Mouse (Mus musculus) mouse trophoblast stem cell (cell line): Measurements from ENCODE around the gene Ing1.

Experiments
- in situ Hi-C, 2 experiments: fragments of 300-500 bp; cut with MseI, MboI; formaldehyde crosslinking; loops; 2 replicates in 1 of 2; 3 replicates in 1 of 2; pipeline ENCODE4 v1.15.1; 2025

The Ing1 gene

DNA sequence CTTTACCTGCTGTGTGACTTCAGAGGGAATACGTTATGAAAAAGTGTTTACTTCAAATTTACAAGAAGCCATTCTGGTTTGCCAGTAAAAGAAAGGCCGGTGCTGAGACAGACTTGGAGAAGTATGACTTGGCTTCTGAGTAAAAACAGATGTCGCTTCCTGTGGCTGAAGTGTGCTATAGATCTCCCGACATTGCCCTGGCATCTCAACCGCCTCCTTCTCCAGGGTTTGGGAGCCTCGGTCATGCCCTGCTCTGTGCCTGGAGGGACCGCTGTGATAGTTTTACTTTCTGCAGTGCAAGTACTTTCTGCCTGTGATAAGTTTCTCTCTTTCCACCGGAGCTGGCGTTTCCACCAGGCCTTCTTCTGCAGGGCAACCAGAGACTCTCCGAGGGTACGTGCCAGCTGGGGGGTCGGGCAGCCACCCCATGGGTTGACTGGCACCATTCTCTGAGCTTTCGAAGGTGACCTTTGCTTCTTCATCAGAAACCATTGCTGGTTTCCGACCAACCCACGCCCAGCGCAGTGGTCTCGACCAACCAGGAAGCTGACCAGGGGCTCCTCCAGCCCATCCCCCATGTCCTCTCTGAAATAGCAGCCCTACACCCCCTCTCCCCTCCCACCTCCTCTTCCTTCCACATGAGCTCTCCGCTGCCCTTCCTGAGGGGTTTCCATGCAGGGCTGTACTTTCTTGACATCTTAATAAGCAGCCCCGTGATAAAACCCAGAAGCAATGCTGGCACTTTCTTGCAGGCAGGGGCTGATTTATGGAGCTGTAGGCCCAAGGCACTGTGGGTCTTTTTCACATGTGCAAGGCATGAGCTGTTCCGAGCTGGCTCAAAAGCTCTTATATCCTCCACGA, 30.4 kb downstream of the Ing1 start:
- in situ Hi-C loops = no loop called here

DNA sequence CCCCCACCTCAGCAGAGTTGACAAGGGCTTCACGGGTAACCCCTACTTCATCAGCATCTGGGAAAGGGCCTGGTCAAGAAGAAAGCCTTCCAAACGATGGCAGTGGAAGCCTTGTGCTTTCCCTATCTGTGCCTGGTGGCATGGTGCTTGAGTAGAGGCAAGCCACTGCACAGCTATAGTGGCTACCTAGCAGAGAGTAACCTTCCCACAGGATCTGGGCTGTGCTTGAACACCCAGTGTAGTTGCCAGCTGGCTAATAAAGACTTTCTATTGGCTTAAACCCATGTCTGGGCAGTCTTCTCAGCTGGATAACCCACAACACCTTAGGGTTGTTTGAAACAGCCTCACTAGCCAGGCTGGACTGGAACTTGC, 31.0 kb downstream of the Ing1 start:
- in situ Hi-C loops = no loop called here

DNA sequence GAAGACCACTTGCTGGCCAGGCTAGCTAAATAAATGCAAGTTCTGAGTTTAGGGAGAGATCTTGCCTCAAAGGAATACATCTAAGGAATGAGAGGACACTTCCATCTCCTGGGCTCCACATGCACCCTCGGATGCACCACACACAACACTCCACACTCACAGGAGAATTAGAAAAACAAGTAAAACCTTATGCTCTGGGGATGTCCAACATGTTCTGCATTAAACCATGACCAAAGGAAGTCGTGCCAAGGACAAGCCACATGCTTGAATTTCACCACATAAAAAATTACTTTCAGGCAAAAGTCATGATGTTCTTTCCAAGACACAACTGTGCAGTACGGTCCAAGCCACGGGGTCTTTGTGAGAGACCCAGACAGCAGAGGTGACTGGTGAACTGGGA, 36.5 kb downstream of the Ing1 start:
- in situ Hi-C loops = no loop called here

DNA sequence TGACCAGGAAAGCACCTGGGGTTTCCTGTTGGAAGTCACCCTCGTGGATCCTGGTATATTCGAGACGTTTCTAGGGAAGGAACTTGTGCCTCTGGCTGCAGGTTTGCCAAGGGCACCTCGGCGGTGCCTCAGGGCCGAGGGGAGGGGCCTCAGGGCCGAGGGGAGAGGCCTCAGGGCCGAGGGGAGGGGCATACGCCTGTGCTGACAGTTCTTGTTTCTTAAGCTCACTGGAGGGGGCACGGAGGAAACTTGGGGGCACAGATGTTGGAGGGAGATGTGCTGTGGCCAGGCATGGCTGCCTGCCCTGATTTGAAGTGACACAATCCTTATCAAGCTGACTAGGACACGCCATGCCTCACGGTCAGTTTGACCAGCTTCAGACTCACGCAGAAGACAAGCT, 36.9 kb downstream of the Ing1 start:
- in situ Hi-C loops = no loop called here

DNA sequence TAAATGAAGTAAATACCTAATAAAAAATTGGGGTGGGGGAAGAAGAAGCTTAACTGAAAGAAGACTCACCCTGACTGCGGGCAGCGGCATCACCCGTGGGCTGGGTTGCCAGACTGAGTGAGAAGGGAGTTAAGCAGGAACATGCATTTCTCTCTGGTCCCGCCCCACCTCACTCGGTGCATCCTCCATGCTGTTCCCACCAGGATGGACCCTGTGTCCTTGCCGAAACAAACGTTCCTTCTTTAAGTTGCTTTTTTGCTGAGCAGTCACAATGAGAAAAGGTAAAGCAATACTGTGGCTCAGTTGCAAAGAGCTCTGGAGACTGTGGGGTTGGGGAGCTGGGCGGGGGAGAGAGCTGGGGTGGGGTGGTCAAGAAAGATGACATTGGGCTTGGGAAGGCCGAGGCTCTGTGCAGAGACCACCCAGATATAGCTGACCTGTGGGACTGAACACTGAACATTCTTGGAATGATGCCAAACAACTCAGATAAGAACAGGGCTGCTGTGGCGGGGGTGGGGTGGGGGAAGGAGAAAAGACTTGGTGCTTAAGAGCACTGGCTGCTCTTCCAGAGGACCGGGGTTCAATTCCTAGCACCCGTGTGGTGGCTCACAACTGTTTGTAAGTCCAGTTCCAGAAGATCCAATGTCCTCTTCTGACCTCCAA, 38.0 kb downstream of the Ing1 start:
- in situ Hi-C loops = no loop called here

DNA sequence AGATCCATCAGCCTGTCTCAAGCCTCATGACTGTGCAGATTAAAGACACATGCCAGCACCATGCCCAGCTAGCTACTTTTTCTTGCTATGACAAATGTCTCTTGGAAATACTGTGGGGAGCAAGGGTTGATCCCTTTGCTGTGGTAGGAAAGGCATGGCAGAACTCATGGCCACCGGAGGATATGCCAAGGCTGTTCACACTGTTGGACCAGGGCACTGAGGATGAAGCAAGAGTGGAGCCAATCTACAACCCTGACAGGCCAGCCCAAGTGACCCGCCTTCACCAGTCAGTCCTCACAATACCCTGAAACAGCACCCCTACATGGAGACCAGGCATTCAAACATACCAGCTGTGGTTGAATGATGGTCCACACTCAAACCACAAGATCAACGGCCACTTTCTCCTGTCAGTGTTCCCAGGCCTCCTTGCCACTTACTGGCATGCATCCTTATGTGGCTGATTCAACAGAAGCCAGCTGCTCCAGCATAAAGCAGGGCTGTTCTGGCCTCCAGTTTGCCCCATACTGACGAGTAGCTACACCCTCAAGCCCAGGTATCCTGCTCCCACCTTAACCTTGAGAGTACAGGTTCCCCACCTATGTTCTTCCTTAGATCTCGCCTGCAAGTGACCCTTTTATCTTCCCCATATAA, 45.1 kb downstream of the Ing1 start:
- in situ Hi-C loops = loop anchor here in 1 of 2 experiments (5.0 kb wide), 1 partner anchor 33 kb away; no protein-coding TSS in a partner anchor

DNA sequence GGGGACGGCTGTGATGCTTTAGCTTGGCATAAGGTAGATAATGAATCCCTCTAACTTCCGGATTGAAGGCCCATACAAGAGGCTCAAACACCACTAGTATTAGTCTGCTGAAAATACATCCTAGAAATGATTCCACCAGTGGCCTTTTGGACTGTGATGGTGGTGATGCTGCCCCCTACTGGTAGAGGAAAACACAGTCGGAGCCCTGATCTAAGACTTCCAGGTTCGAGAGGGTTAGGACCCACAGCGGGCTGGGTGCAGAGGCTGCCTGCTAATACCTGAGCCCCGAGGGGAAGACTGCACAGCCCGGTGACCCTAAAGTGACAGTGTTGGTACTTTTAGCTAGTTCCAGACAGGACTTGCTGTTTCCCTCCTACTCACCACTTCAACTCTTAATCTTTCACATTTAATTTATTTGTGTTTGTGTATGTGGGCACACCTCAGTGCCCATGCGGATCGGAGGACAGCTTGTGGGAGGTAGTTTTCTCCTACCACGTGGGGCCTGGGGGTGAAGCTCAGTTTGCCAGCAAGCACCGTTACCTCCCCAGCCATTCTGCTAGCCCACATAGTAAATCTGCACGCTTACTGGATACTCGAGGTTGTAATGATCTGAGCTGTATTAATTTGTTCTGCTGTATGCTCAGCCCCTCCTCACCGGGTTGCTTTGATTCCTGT, 46.8 kb downstream of the Ing1 start:
- in situ Hi-C loops = loop anchor here in 1 of 2 experiments (5.0 kb wide), 1 partner anchor 35 kb away; no protein-coding TSS in a partner anchor

DNA sequence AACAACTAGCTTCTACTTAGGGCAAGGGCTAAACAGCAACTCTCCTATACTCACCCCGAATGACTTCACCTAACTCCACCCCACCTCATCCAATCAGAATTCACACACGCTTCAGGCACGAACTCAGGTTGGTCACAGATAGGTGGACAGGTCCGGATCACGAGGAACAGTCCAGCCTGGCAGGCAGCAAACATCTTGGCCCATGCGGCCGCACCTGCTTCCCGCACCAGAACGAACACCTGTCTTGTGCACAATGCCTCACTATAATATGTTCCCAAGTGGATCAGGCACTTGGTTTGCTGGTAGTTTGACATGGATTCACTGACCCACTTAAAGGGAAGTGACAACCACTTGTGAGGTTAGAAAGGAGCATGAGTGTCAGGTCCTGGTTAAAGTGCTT, 53.5 kb downstream of the Ing1 start:
- in situ Hi-C loops = no loop called here
